Mouse (Mus musculus) cerebellum, postnatal 25 days (tissue): ENCODE measurements around the gene Nav3.

ENCODE experiments used
- DNase-seq, 2 experiments: peaks; one replicate each; pipeline ENCODE4 v3.0.0; 2021; ENCODE audit warnings: mixed read lengths in 2 of 2

Gene Nav3

DNA sequence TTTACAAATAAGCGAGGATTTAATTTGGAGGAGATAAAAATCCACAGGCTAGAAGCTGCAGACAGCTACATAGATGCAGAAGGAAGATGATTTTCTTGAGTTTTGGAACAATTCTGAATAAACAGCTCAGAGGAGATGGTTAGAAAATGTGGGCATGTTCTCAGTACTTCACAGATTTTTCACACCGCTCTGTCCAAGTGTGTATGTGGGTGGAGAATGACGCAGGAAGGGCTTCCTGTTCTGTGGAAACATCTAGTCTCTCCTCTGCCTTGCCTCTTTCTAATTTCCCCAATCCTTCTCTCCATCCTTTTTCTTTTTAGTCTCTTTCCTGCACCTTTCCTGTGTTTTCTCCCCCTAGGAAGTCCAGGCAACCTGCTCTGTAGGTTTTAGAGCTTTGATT, 812.4 kb downstream of the Nav3 start:
- no peak for DNase-seq

- no peak for DNase-seq
Measured at GRCm38 (mm10) chr10:109641806-109642205, 814.2 kb downstream of the Nav3 start.

GRCm38 (mm10) chr10:109637702-109638101, 818.3 kb downstream of the Nav3 start:
- DNase-seq, result no peak
